Mouse (Mus musculus) neural tube, embryonic 11.5 days (tissue): Measurements from ENCODE around the gene Ablim1. TPM values are rescaled to one million over a fixed set of nuclear protein-coding genes. Genes with fewer than 3 reads are reported as not detected.

Experiments
- ATAC-seq: fragments of 200-750 bp; cut with Nextera tagmentation; 2 replicates; pipeline ENCODE4 v1.8.0; 2017; ENCODE audit warnings: moderate number of reproducible peaks, mild to moderate bottlenecking, moderate TSS enrichment, moderate library complexity; ENCODE audit not compliant: insufficient read depth, low FRiP score, low TSS enrichment
- DNase-seq: peaks from one replicate; pipeline ENCODE4 v3.0.0-alpha.2; 2015; ENCODE audit warnings: low spot score
- H3K27ac ChIP-seq: fragments of 300-500 bp; sonication (generic); 2 replicates; pipeline ENCODE4 v1.5.1; 2014; ENCODE audit warnings: low read depth, mild to moderate bottlenecking, low read length
- H3K27me3 ChIP-seq: fragments of 300-500 bp; sonication (generic); 2 replicates; pipeline ENCODE4 v1.6.1; 2014; ENCODE audit warnings: mild to moderate bottlenecking, low read length, mixed read lengths; ENCODE audit not compliant: control insufficient read depth, insufficient read depth
- H3K36me3 ChIP-seq: fragments of 300-500 bp; sonication (generic); 2 replicates; pipeline ENCODE4 v1.6.1; 2014; ENCODE audit warnings: mild to moderate bottlenecking, low read length, moderate library complexity, mixed read lengths; ENCODE audit not compliant: control insufficient read depth, insufficient read depth
- H3K4me1 ChIP-seq: fragments of 300-500 bp; sonication (generic); 2 replicates; pipeline ENCODE4 v1.6.1; 2014; ENCODE audit warnings: low read length, mixed read lengths; ENCODE audit not compliant: control insufficient read depth, insufficient read depth
- H3K4me2 ChIP-seq: fragments of 300-500 bp; sonication (generic); 2 replicates; pipeline ENCODE4 v1.6.1; 2014; ENCODE audit warnings: low read depth, mild to moderate bottlenecking, moderate library complexity
- H3K4me3 ChIP-seq: fragments of 300-500 bp; sonication (generic); 2 replicates; pipeline ENCODE4 v1.5.1; 2014; ENCODE audit warnings: low read depth, low read length
- H3K9ac ChIP-seq: fragments of 300-500 bp; sonication (generic); 2 replicates; pipeline ENCODE4 v1.6.1; 2014; ENCODE audit warnings: mild to moderate bottlenecking, low read length
- H3K9me3 ChIP-seq: fragments of 300-500 bp; sonication (generic); 2 replicates; pipeline ENCODE4 v1.6.1; 2016; ENCODE audit warnings: low read length; ENCODE audit not compliant: control insufficient read depth
- WGBS: fragments of 180-500 bp; shearing (Covaris S2); extraction: QIAGEN DNeasy Blood & Tissue Kit; methylation state at CpG from one replicate; pipeline ENCODE4 v1.1.7; 2014; 5-methylcytosine and 5-hydroxymethylcytosine counted together
- polyA plus RNA-seq: library from polyadenylated mRNA; unstranded; fragments of >200 nt; fragmentation: Nextera tagmentation; extraction: Ambion mirVana; gene quantifications from 2 replicates; pipeline ENCODE4 v1.2.1, GENCODE M21; 2014

The Ablim1 gene
- polyA plus RNA-seq, 1 experiment from 2014 or later, result 24.5 TPM

DNA sequence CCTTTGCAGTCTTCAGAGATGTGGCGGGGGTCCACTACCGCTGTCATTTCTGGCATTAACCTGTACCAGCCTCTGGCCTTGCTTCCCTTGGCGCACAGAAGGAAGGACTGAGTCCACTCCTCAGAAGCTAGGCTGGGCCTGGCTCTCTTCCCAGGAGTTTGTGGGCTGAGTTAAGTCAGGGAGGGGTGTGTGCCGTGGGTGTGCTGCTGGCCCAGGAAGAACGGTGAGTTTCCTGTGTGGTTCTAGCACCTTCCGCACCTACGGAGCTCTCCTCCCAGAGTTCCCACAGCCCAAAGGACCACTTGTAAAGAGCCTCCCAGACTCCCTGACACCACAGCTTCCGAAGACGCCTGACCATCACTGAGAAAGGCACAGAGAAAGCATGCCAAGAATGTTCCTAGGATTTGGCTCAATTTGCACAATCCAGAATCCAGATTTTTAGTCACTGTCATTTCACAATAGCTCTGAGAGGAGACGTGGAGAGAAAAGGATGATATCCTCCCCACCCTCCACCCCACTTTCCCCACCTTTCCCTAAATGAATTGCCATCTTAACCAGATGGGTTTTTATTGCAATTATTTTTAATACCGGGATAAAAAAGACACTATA, 75.4 kb downstream of the Ablim1 start:
- Histone ChIP-seq H3K27me3 (no peaks in the 10 kb centered on the region), H3K27ac (no peak overlapping the region), H3K4me2 (no peak overlapping the region), H3K4me3 (no peak overlapping the region), H3K36me3 (no peaks in the 10 kb centered on the region), H3K9ac (no peak overlapping the region), H3K4me1 (no peaks in the 10 kb centered on the region), H3K9me3 (no peaks in the 10 kb centered on the region)
- ATAC-seq (no peak), DNase-seq (no peak)
- WGBS, result 84% methylated on average over 11 of the region's 11 CpGs

GRCm38 (mm10) chr19:57238461-57238860, 76.3 kb downstream of the Ablim1 start:
- ATAC-seq (no peak), DNase-seq (no peak)
- Histone ChIP-seq H3K9me3 (no peaks in the 10 kb centered on the region), H3K4me3 (no peak overlapping the region), H3K27ac (no peak overlapping the region), H3K27me3 (no peaks in the 10 kb centered on the region), H3K9ac (no peak overlapping the region), H3K36me3 (no peaks in the 10 kb centered on the region), H3K4me2 (no peak overlapping the region), H3K4me1 (no peaks in the 10 kb centered on the region)
- WGBS, result 77% methylated on average over 7 of the region's 7 CpGs

GRCm38 (mm10) chr19:57237534-57237933, 77.2 kb downstream of the Ablim1 start:
- H3K36me3 ChIP-seq, result no peaks in the 10 kb centered on the region
- H3K9ac ChIP-seq, result no peak overlapping the region
- no peaks in the 10 kb centered on the region for H3K27me3 ChIP-seq
- no peaks in the 10 kb centered on the region for H3K9me3 ChIP-seq
- no peak overlapping the region for H3K4me2 ChIP-seq
- no peaks in the 10 kb centered on the region for H3K4me1 ChIP-seq
- no peak overlapping the region for H3K27ac ChIP-seq
- ATAC-seq, result no peak
- 88% methylated on average over 6 of the region's 6 CpGs for WGBS
- no peak overlapping the region for H3K4me3 ChIP-seq
- DNase-seq, result no peak

GRCm38 (mm10) chr19:57236647-57237046, 78.1 kb downstream of the Ablim1 start:
- H3K36me3 ChIP-seq, result no peaks in the 10 kb centered on the region
- H3K4me3 ChIP-seq, result no peak overlapping the region
- no peak overlapping the region for H3K9ac ChIP-seq
- H3K27me3 ChIP-seq, result no peaks in the 10 kb centered on the region
- no peak overlapping the region for H3K4me2 ChIP-seq
- H3K27ac ChIP-seq, result no peak overlapping the region
- WGBS, result 74% methylated on average over 15 of the region's 15 CpGs
- ATAC-seq (no peak), DNase-seq (no peak)
- no peaks in the 10 kb centered on the region for H3K4me1 ChIP-seq
- H3K9me3 ChIP-seq, result no peaks in the 10 kb centered on the region

DNA sequence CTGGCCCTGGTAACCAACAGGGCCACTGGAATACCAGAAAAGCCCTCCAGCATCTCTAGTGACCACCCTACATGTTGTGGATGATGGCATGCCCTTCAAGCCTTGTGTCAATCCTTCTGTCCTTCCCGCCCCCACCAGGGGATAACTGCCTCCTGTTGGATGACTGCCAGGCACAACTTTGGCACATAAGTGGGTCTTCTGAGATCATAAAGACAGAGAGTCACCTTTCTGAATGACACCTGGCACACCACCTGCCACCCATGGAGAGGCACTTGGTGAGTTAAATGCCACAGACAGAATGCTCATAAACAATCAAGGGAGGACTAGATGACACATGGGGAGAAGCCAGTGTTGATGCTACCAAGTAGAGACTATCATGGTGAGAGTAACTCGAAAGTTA, 78.8 kb downstream of the Ablim1 start:
- H3K4me2 ChIP-seq, result no peak overlapping the region
- no peaks in the 10 kb centered on the region for H3K36me3 ChIP-seq
- H3K27me3 ChIP-seq, result no peaks in the 10 kb centered on the region
- H3K27ac ChIP-seq, result no peak overlapping the region
- DNase-seq, result no peak
- no peak overlapping the region for H3K4me3 ChIP-seq
- ATAC-seq, result no peak
- 91% methylated on average over 2 of the region's 2 CpGs for WGBS
- no peak overlapping the region for H3K9ac ChIP-seq
- no peaks in the 10 kb centered on the region for H3K4me1 ChIP-seq
- no peaks in the 10 kb centered on the region for H3K9me3 ChIP-seq

GRCm38 (mm10) chr19:57230996-57231395, 83.7 kb downstream of the Ablim1 start:
- no peak for DNase-seq
- Histone ChIP-seq H3K4me3 (no peak overlapping the region), H3K9ac (no peak overlapping the region), H3K27me3 (no peaks in the 10 kb centered on the region), H3K4me2 (no peak overlapping the region), H3K36me3 (no peaks in the 10 kb centered on the region), H3K9me3 (no peaks in the 10 kb centered on the region), H3K27ac (no peak overlapping the region), H3K4me1 (no peaks in the 10 kb centered on the region)
- ATAC-seq, result no peak
- WGBS, result 82% methylated on average over 4 of the region's 4 CpGs

DNA sequence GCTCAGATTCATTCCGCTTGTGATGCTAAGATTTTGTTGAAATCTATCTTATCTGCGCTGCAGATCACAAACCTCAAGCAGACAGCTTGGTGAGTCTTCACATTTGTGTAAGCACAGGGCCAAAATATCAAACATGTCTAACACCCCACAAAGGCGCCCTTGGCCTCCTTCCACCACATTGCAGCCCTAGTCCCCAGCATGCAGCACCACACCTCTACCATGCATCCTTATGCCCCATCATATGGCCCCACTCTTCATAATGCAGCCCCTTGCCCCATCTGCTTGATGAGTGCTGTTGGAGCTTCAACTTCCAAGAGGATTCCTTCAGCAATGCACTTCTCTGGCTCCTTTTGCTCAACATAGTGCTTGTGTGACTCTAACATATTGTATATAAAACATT, 85.6 kb downstream of the Ablim1 start:
- no peaks in the 10 kb centered on the region for H3K9me3 ChIP-seq
- H3K27ac ChIP-seq, result no peak overlapping the region
- no peaks in the 10 kb centered on the region for H3K36me3 ChIP-seq
- 93% methylated on average over 3 of the region's 3 CpGs for WGBS
- no peaks in the 10 kb centered on the region for H3K4me1 ChIP-seq
- H3K4me3 ChIP-seq, result no peak overlapping the region
- no peaks in the 10 kb centered on the region for H3K27me3 ChIP-seq
- H3K9ac ChIP-seq, result no peak overlapping the region
- DNase-seq, result no peak
- no peak for ATAC-seq
- no peak overlapping the region for H3K4me2 ChIP-seq

DNA sequence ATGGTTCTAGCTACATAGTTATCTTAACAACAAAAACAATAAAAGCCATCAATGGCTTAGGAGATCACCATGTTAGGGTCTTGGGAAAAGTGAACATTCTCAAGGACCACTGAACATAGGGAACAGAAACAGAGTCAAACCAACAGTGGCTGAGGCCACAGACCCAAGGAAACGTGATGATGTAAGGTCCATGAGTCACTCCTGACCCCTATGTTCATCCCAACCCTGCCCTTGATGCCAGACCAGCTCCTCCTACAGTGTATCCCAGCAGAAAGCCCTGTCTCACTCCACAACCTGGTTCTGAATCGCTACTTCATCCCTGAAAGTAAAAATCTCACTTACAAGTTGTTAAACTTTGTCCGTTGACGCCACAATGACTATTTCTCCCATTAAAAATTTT, 86.1 kb downstream of the Ablim1 start:
- Histone ChIP-seq H3K4me1 (no peaks in the 10 kb centered on the region), H3K4me3 (no peak overlapping the region), H3K27me3 (no peaks in the 10 kb centered on the region), H3K27ac (no peak overlapping the region), H3K9me3 (no peaks in the 10 kb centered on the region), H3K36me3 (no peaks in the 10 kb centered on the region), H3K4me2 (no peak overlapping the region), H3K9ac (no peak overlapping the region)
- ATAC-seq (no peak), DNase-seq (no peak)
- WGBS, result 85% methylated on average over 4 of the region's 4 CpGs

DNA sequence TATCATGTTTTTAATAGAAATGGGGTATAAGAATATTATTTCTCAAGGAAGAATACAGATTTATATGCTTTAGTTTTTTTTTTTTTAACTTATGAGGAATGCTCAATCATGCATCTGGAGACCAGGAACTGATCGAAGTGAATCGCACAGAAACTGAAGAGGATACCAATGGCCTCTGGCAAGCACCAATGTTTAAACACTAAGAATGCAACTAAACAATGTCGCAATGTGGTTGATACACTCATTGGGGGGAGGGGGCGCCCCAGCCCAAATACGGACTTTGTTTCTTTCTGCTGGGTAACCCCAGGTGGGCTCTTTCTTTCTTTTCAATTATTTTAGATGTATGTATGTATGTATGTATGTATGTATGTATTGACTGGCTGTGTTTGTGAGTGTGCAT, 90.3 kb downstream of the Ablim1 start:
- Histone ChIP-seq H3K27me3 (no peaks in the 10 kb centered on the region), H3K4me2 (no peak overlapping the region), H3K9ac (no peak overlapping the region), H3K36me3 (no peaks in the 10 kb centered on the region), H3K4me3 (no peak overlapping the region), H3K27ac (no peak overlapping the region), H3K4me1 (0 out of 2 replicates have a peak, but pooled peaks cover 2% of the 10 kb centered on the region), H3K9me3 (no peaks in the 10 kb centered on the region)
- no peak for DNase-seq
- WGBS, result 88% methylated on average over 5 of the region's 5 CpGs
- no peak for ATAC-seq
